Mouse (Mus musculus): ENCODE results near the gene Iqsec1.

Gene Iqsec1

GRCm38 (mm10) chr6:90969341-90969871, 19.1 kb downstream of the Iqsec1 start:
- in situ Hi-C loops (cut with MboI, MseI) = no loop called here

DNA sequence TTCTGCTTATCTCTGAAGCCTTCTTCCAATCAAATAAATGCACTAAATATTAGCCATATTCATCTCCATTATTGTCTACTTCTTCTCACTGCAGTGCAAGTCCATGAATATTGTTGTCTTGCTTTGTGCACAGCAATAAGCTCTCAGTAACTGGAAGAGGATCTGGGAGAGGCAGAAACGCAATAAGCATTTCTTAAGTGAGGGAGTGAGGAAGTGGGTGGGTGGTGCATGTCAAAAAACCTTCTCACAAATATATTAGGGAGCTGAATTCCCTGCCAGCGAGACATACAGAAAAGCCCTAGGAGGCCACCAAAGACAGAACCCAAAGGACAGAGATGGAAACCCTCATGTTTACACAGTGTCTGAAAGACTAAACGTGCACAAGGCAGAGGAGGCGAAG, 35.1 kb downstream of the Iqsec1 start:
- in situ Hi-C loops (cut with MboI, MseI) = no loop called here

DNA sequence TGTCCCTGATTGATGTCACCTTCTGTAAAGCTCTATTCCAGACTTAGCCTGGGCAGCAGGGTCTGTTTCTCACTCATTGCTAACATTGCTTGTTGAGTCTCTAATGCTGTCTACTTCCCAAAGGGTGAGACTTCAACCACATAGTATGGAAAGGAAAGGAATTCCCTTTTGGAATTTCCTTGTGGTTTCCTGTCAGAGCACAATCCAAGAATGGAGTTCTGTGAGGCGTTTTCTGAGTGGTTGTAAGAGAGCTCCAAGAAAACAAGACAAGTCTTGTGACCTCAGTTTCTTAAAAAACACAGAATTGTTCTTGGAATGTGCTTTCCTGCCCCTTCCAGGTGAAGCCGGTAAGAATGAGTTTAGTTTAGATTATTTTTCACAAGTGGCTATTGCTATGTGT, 37.5 kb downstream of the Iqsec1 start:
- in situ Hi-C loops (cut with MboI, MseI) = no loop called here

DNA sequence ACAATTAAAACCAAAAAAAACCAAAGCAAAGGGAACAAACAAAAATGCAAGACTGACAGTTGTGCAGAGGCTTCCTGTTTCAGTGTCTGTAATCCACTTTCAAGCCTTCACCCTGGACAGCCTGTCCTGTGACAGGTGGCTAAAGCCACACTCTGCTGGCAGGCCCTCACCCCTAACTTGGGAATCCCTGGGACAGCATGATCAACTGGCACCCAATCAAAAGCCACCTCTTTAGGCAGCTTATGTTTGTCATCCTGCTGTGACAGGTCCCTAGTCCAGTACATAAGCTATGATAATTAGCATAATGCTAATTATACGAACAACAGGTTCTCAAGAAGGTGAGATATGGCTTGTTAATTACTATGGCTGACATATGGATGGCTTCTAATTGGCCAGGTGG, 40.4 kb downstream of the Iqsec1 start:
- in situ Hi-C loops (cut with MboI, MseI) = no loop called here

DNA sequence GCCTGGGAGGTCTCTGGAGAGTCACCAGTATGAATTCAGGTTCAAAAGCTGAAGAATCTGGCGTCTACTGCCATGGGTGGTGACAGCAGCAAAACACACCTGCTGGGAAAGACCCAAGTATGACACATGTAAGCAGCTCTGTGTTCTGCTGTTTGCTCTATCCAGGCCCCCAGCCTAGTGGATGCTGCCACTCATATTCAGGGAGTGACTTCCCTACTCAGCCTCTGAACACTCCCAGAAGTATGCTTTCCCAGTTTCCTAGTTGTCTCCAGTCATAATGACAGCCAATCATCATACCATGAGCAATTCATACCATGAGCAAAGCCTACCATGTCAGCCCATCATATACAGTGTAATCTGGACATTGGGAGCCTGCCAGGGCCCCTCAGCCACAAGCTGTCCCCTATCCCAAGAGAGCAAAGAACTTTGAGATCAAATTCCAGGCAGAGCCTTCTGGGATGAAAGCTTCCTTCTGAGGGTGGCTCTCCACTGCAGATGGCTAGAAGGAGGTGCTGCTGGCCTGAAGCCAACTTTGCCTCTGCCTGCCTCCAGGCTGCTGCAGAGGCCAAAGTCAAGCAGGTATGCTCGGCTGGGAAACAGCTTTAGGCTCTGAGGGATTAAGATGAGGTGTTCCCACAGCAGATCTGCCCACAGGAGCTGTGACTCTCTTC, 42.8 kb downstream of the Iqsec1 start:
- in situ Hi-C loops (cut with MboI, MseI) = no loop called here

DNA sequence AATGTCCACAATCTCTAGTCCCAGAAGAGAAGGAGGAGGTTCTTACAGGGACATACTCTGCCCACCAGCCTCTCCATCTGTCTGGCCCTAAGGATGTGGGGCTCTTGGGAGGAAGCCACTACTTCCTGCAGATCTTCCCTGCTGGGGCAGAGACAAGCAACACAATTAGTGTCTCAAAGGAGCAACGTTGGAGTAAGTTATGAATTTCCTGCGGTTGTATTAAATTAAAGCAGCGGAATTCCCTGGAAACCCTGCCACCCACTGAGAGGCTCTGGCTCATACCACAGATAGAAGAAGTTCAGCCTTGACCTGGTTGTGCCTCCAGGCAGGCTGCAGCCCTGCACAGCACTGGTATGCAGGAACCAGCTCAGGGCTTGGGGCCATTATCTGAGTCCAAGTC, 47.2 kb downstream of the Iqsec1 start:
- in situ Hi-C loops (cut with MboI, MseI) = no loop called here

GRCm38 (mm10) chr6:90933656-90934055, 54.8 kb downstream of the Iqsec1 start:
- in situ Hi-C loops (cut with MboI, MseI) = no loop called here

DNA sequence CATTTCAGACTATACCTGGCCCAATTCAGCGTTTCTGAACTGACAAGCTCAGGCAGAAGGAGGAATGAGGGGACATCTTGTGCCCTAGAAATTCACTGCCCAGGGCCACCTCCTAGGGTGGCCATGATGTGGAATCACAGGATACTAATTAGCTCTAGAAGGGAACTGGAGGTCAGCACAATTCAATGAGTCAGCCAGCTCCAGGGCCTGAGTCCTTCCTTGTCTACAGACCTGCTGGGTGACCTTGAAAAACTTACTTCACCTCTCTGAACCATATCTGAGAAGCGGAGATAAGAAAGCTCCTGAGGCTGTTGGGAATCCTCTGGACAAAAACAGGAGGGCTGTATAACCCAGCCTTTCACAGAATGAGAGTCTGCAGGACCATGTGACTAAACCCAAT, 59.7 kb downstream of the Iqsec1 start:
- in situ Hi-C loops (cut with MboI, MseI) = no loop called here

DNA sequence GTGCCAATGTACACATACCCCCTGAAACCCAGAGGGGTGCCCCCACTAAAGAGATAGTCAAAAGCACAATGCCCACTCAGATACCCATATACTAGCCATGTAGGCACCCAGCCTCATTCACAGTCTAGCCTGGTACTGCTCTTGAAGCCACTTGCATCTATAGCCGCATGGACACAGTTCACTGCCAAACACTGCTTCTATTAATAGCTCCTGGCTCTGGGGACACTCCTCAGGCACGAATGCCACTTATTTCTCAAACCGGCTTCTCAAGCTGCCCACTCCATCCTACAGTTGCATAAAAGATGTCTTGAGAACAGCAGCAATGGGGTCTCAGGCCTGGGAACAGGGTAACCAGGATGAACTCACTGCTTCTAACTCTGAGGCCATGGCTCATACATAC, 63.0 kb downstream of the Iqsec1 start:
- in situ Hi-C loops (cut with MboI, MseI) = no loop called here

DNA sequence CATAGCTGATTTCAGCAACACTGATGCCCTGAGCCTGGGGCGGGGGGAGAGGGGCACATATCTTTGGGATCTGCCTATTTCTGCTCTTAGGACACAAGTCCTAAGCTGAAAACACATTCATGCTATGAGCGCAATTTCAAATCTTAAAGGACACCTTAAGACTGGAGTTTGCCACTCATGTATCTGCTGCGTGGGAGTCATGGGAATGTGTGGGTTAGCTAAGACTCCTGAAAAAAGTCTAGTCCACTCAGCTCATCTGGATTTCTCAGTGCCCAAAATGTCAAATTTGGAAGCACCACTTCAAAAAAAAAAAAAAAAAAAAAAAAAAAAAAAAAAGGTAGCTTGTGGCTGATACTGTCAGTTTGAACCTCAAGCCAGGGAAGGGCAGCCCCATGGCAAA, 63.7 kb downstream of the Iqsec1 start:
- in situ Hi-C loops (cut with MboI, MseI) = no loop called here

DNA sequence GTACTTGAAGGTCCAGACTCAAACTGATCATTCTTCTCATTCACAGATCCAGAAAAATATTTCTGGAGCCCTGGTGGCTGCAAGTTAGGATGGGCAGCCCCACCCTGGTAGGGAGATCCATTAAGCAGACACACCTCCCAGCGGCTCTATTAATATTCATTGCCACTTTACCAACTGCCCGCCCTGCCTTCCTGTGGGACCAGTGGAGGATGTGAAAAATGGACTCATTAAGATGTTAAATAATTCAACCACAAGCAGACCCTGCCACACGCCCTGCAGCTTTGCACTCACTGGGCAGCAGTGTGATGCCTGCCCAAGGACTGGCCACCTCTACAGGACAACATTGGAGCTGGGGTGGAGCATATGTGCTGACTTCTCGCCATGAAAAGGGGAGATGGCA, 64.1 kb downstream of the Iqsec1 start:
- in situ Hi-C loops (cut with MboI, MseI) = no loop called here

DNA sequence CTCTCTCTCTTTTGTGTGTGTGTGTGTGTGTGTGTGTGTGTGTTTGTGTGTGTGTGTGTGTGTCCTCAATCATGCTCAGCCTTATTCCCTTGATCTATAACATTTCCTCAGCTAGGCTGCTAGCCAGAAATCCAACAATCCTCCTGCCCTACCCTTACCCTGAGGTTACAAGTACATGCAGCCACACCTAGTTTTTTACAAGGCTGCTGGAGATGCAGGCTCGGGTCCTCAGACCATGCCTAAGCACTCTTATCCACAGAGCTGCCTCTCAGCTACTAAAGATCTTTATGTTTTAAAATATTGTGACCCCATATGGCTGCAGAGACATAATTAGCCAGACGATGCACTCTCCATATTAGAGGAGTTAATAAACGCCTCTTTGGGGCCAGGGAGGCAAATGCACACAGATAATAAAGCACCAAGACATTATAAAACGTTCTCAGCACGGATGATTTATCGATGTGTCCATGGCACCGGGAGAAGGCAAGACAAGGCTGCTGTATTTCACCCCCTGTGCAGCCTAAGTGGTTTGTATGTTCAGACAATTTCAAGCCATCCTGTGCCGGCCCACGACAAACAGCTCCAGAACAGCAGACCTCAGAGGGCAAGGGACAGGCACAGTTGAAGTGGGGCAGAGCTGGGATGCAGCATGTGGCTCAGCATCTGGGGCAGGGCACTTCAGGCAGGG, 67.1 kb downstream of the Iqsec1 start:
- in situ Hi-C loops (cut with MboI, MseI) = no loop called here

- in situ Hi-C loops (cut with MboI, MseI) = no loop called here
These were observed 67.8 kb downstream of the Iqsec1 start for GRCm38 (mm10) chr6:90920510-90921220.

DNA sequence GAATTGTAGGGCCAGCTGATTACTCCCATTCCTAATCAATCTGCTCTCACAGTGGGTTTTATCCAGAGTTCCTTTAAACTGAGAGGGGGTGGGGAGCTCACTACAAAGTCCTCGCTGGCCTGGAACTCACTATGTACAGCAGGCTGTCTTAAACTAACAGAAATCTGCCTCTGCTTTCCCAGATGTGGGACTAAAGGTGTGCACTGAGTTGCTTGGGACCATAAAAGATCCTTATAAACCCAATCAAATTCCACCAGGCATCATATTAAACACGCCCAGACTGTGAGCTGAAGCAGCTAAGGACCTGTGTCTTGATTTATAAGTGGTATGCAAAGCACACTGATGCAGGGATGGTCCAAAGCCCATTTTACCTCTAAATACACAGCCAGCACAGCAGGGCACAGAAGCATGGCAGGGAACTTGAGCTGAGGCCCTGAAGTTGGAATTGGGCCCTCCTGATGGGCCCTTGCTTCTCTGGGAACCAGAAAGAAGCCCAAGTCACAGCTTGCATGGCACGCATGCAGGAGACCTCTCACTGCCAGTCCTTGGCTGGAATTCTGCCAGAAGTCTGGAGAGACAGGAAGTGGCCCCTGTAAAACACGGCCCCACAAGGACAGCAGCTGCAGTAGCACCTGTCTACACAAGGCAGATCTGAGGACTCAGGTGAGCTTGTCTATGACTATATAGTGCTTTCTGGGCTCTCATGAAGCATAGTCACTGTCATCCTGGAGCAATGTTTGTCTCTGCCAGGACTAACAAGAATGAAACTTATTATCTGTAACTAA, 68.7 kb downstream of the Iqsec1 start:
- in situ Hi-C loops (cut with MboI, MseI) = no loop called here

DNA sequence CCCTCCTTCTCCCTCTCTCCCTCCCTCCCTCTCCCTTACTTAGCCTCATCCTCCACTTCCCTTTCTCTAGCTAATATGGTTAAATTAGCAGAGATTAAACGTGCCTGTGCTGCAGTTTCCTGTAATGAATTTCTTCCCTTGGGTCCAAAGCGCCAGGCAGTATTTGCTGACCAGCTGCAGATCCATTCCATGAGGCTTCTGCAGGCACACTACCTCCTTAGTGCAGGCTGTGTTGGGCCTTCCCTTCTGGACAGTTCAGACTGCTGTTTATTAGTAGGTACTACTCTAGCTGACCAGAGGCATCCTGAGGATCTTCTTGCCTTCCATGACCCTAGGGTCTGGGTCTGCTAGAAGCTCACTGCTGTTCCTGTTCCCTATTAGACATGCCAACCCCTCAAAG, 72.9 kb downstream of the Iqsec1 start:
- in situ Hi-C loops (cut with MboI, MseI) = no loop called here

- in situ Hi-C loops (cut with MboI, MseI) = no loop called here
These were observed 74.7 kb downstream of the Iqsec1 start for GRCm38 (mm10) chr6:90913771-90914170.

DNA sequence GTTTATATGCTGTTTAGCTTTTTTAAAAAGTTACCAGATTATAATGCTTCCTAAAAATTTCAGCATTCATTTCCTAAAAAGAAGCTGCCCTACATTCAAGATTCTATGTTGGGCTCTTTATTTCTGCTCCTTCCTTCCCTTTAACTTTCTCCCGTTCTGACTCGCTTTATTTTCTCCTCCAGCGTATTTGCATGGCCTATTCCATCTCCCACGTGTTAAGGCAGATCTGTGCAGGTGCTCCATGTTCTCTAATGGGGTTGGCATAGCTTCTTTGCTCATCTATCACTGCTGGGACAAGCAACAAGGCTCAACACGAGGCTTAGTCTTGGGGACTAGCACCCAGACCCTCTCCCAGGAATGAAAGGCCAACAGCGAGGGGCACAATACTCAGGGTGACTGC, 75.7 kb downstream of the Iqsec1 start:
- in situ Hi-C loops (cut with MboI, MseI) = no loop called here

GRCm38 (mm10) chr6:90904143-90904542, 84.3 kb downstream of the Iqsec1 start:
- in situ Hi-C loops (cut with MboI, MseI) = no loop called here

- in situ Hi-C loops (cut with MboI, MseI) = no loop called here
These were observed 88.2 kb downstream of the Iqsec1 start for GRCm38 (mm10) chr6:90900302-90900701.

- in situ Hi-C loops (cut with MboI, MseI) = no loop called here
These were observed 89.2 kb downstream of the Iqsec1 start for GRCm38 (mm10) chr6:90899266-90899665.

GRCm38 (mm10) chr6:90898107-90898506, 90.4 kb downstream of the Iqsec1 start:
- in situ Hi-C loops (cut with MboI, MseI) = no loop called here

DNA sequence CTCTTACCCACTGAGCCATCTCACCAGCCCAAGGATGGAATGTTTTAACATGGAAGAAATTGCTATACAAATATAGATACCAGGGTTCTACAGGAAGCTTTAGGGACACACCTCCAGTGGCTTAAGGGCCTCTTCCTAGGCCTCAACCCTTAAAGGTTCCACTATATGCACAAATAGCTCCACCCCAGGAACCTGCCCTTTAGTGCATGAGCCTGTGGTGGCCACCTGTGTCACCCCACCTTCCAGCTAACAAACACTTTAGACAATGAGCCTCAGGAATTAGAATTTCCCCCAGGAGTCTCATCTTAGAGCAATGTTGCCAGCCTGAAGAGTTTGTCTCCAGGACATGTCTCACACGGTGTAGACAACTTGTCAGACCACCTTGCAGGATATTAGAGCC, 96.1 kb downstream of the Iqsec1 start:
- in situ Hi-C loops (cut with MboI, MseI) = no loop called here

Data from T-helper 1 cell (primary cell).